Mouse (Mus musculus) testis, adult 10 weeks (tissue): Measurements from ENCODE around the gene Olfr954. TPM values are rescaled to one million over a fixed set of nuclear protein-coding genes. Genes with fewer than 3 reads are reported as not detected.

Experiments used
- polyA plus RNA-seq: library from polyadenylated mRNA; stranded (reverse); fragments of 350-450 nt; fragmentation: Illumina TruSeq; extraction: RNeasy Lipid Tissue Mini Kit (QIAGEN cat#74804); gene quantifications from one replicate; pipeline ENCODE4 v1.2.3, GENCODE M21; 2014; ENCODE audit warnings: low read depth, low replicate concordance

Olfr954 gene
- polyA plus RNA-seq, result not detected

GRCm38 (mm10) chr9:39456401-39456800, at the start of gene Olfr954:
Olfr954 (plus strand) TSS chr9:39456701.

GRCm38 (mm10) chr9:39427048-39427447, 29.5 kb upstream of the Olfr954 start, which contains the start of gene Olfr952:
Olfr952 (minus strand) TSS chr9:39427148.

DNA sequence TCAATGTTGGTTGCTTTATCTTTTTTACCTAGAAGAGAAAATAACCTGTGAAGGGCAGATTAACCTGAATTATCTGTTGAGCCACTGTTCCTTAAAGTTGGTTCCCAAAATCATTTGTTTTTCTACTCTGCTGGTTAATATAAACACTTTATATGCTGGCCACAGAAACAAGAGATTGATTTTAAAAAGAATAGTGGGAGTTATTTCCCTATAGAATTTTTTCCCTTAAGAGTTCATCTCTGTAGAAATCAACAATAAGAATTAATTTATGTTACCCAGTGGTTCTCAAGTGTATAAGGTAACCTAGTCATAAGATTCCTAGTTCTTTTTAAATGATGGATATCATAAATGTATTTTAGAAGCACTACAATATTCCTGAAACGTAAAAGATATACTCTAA, 15.3 kb downstream of the Olfr954 start, which contains the start of gene Olfr955:
Olfr955 (minus strand) TSS at position 101 of the 400 bp plus-strand sequence.

DNA sequence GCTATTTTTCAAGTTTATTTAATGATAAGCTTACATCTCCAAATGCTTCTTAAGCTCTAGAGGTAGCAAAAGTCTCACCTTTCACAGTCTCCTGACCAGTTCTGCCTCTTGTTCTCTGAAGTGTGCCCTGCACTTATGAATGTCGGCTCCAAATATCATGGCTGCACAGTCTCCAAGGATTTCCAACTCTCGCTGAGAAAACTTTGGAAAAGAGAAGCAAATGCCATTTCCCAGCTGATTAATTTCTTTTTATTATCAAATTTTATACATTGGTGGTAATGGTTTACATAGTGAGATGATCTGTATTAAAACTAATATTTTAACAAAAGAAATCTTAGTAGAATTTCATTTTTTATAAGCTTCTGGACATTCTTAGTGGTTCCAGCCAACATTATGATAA, 37.4 kb downstream of the Olfr954 start, which contains the start of gene Olfr44:
Olfr44 (minus strand) TSS at position 101 of the 400 bp plus-strand sequence.

Other genes with a start within 250 kb of the Olfr954 start
- not detected for gene Olfr1537, start 206.7 kb upstream of the Olfr954 start, polyA plus RNA-seq
- gene Olfr945, start 179.9 kb upstream of the Olfr954 start, polyA plus RNA-seq, result not detected
- not detected for gene Olfr948, start 130.7 kb upstream of the Olfr954 start, polyA plus RNA-seq
- not detected for gene Olfr951, start 69.3 kb upstream of the Olfr954 start, polyA plus RNA-seq
- gene Olfr952, start 29.6 kb upstream of the Olfr954 start, polyA plus RNA-seq, result not detected
- gene Olfr955, start 15.2 kb downstream of the Olfr954 start, polyA plus RNA-seq, result not detected
- gene Olfr44, start 37.3 kb downstream of the Olfr954 start, polyA plus RNA-seq, result not detected
- gene Olfr957, start 59.1 kb downstream of the Olfr954 start, polyA plus RNA-seq, result not detected
- gene Olfr958, start 97.4 kb downstream of the Olfr954 start, polyA plus RNA-seq, result not detected
- gene Olfr959, start 118.9 kb downstream of the Olfr954 start, polyA plus RNA-seq, result not detected
- gene AW551984, start 147.7 kb downstream of the Olfr954 start, polyA plus RNA-seq, result 0.08 TPM
- not detected for gene Olfr148, start 154.0 kb downstream of the Olfr954 start, polyA plus RNA-seq
- not detected for gene Olfr960, start 164.7 kb downstream of the Olfr954 start, polyA plus RNA-seq
- gene Olfr961, start 188.4 kb downstream of the Olfr954 start, polyA plus RNA-seq, result not detected
- not detected for gene Olfr963, start 210.5 kb downstream of the Olfr954 start, polyA plus RNA-seq